Mouse (Mus musculus): ENCODE results near the gene 4930512M02Rik. TPM values are rescaled to one million over a fixed set of nuclear protein-coding genes. Genes with fewer than 3 reads are reported as not detected.
"Not testable (repeated sequence)": the region's sequence is repeated elsewhere in the genome, so short reads cannot be mapped to it uniquely, and the experiment has no call there.

4930512M02Rik gene
- total RNA-seq (2014; fragmentation: Nextera tagmentation) (not detected in 2 replicates), total RNA-seq (2017) (not detected in 2 replicates)

GRCm38 (mm10) chr11:11627735-11628134 lies at the start of gene 4930512M02Rik:
Gene 4930512M02Rik (minus strand): TSS chr11:11627835.
- not testable (repeated sequence) for ATAC-seq (replicated peaks; ENCODE audit: low FRiP score, low TSS enrichment, poor library complexity, severe bottlenecking)

GRCm38 (mm10) chr11:11677165-11677564 lies 49.5 kb upstream of the 4930512M02Rik start:
- ATAC-seq (replicated peaks; ENCODE audit: low FRiP score, low TSS enrichment, poor library complexity, severe bottlenecking), result no peak

DNA sequence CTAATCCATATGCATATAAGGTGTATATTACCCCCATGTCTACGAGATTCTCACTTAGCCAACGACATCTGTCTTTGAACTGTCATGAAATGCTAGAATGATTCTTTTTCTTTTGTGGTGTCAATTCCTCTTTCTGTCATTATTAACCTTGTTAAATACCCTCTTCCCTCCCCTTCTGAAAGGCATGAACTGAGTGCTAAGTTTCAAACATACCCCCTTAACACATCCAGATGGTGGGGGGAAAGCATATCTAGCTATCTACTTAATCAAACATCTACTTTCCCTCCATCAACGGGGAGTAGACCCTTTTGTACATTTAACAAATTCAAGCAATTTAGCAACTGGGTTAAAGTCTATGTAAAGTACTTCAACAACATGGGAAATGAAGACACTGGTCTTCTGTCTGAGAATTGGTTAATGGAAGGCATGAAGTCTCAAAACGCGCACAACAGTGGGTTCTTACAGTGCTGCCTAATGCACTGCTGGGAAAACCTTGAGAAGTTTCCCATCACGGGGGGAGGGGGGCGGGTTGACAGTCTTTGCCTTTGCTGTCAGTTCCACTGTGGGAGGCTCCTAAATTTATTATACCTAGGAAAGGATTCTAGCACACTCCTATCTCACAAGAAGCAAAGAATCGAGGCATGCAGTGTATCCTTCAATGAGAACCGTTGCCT lies 48.6 kb upstream of the 4930512M02Rik start:
- ATAC-seq (replicated peaks; ENCODE audit: low FRiP score, low TSS enrichment, poor library complexity, severe bottlenecking), result no peak

DNA sequence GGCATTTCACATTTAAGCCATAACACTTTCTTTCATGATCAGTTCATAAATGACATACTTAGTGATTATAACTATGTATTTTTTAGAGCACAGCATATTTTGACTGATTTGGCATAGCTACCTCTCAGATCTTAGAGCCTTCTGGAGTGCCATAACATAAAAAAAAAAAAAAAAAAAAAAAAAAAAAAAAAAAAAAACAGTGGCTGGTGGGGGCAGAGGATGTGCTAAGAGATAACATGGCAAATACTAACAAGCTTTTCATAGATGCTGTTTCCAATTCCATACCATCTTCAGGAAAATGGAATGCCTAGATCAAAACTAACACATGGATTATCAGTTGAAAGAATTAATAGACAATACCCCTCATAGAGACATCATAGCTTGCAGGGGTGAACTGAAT lies 47.4 kb upstream of the 4930512M02Rik start:
- ATAC-seq (replicated peaks; ENCODE audit: low FRiP score, low TSS enrichment, poor library complexity, severe bottlenecking), result no peak

- ATAC-seq (replicated peaks; ENCODE audit: low FRiP score, low TSS enrichment, poor library complexity, severe bottlenecking), result no peak
Measured at GRCm38 (mm10) chr11:11672974-11673373, 45.3 kb upstream of the 4930512M02Rik start.

DNA sequence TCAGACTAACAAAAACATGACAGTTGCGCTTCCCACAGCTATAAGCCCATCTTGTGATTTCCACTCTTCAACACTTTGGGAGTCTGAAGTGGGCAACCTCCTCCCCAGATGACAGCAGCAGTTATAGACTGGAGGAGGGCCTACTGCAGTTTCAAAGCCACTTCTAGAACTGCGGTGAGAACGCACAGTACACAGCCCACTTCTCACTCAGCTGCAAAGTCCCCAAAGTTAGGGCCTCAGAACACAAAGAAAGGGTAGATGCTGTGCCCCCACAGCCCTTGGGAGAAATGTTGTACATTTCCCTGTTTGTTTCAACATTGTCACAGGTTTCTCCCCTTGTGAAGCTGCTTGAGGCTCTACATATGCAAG lies 40.3 kb upstream of the 4930512M02Rik start:
- ATAC-seq (replicated peaks; ENCODE audit: low FRiP score, low TSS enrichment, poor library complexity, severe bottlenecking), result no peak

DNA sequence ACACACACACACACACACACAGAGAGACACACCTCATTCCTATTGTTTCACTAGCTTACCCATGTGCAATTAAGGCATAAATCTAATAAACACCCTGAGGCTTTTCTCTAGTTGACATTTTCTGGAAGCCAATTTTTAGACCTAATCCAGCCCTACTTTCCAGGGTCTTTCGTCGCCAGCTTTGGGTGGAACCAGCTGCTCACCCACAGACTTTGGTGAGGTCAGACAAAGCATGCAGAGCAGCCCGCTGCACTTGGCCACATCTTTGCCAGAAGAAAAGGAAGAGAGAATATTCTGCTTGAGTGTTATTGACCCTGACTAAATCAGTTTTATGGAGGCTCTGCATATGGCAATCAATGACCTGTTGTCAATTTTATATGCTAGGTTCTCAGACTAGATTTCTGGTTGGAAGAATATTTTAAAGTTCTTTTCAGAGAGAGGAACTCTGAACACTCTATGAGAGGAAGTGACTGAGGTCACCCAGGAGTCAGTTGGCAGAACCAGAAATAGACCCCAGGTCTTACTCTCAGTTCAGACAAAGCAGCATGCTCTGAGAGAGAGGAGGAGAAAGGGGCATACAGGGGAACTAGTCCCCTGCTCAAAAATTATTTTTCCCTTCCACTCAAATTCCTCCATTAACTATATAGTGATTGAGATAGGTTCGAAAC lies 39.8 kb upstream of the 4930512M02Rik start:
- no peak for ATAC-seq (replicated peaks; ENCODE audit: low FRiP score, low TSS enrichment, poor library complexity, severe bottlenecking)

DNA sequence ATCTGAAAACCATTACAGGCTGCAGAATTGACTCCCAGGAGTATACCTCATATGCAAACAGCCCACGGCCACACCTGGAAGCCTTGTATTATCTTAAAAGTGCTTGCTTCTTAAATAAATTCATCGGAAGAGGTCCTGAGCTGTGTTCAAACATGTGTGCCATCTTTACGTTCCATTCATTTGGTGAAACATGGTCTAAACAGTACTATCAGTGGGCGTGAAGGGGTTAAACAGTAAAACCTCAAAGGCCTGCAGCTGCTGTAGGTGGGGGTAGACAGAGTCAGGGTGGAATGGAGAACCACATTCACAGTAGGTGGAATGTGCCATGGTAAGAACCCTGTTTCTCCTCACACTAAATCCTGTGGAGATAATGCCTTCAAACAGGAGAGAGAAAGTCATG lies 33.0 kb upstream of the 4930512M02Rik start:
- ATAC-seq (replicated peaks; ENCODE audit: low FRiP score, low TSS enrichment, poor library complexity, severe bottlenecking), result no peak

DNA sequence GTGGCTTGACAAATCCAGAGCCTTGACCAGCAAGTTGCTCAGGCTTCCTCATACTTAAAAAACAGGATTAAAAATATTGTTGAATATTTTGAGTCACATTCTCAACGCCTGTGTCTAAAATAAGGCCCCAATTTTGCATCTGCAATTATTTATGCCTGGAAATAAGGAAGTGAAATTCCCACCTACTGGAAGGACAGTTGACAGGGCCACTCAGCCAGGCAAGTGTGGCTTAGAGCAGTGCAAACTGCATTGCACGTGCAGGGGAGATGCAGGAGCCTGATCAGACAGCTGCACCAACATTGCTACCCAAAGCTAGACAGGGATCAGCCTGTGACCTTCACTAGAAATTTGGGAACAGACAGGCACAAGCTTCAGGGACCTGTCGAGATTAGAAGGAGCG lies 31.2 kb upstream of the 4930512M02Rik start:
- no peak for ATAC-seq (replicated peaks; ENCODE audit: low FRiP score, low TSS enrichment, poor library complexity, severe bottlenecking)

- peak; percentile 34 for ATAC-seq (replicated peaks; ENCODE audit: low FRiP score, low TSS enrichment, poor library complexity, severe bottlenecking)
Measured at GRCm38 (mm10) chr11:11657634-11658033, 30.0 kb upstream of the 4930512M02Rik start.

GRCm38 (mm10) chr11:11656995-11657530 lies 29.4 kb upstream of the 4930512M02Rik start:
- ATAC-seq (replicated peaks; ENCODE audit: low FRiP score, low TSS enrichment, poor library complexity, severe bottlenecking), result peak; percentile 92

DNA sequence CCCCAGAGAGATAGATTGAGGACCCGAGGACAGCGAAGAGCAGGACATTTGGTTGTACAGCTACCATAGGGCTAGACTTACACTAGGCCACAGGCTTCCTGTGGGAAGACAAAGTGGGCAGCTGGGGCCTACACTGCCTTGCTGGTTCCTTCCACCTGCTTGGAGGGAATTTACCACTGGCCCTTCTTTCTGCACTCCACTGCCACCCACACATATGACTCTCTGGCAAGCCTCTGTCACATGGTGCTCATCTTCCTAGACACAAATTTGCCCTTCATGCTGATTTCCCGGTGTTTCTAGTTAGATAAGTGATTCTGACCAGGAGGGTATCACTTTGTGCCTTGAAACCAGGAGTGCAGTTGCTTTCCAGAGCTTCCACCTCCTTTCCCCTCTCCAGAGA lies 28.8 kb upstream of the 4930512M02Rik start:
- ATAC-seq (replicated peaks; ENCODE audit: low FRiP score, low TSS enrichment, poor library complexity, severe bottlenecking), result 0 out of 2 replicates have a peak, but pooled peaks have one; percentile 10

DNA sequence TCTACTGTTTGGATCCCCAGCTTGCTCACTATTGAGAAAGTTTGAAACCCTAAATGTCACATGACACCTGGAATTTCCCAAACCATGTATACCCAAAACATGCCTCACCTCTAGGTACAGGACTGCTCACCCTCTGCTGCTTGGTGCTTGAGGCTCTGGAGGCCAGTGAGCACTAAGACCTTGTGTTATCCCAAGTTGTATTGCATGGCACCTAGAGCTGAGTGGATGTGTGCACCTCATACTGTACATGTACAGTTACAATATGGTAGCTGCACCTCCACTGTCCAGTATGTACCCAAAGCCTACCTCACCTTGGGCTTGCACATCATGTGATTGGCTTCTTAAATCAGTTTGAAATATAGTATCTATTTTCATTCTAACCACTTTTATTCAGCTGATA lies 16.7 kb upstream of the 4930512M02Rik start:
- ATAC-seq (replicated peaks; ENCODE audit: low FRiP score, low TSS enrichment, poor library complexity, severe bottlenecking), result no peak

DNA sequence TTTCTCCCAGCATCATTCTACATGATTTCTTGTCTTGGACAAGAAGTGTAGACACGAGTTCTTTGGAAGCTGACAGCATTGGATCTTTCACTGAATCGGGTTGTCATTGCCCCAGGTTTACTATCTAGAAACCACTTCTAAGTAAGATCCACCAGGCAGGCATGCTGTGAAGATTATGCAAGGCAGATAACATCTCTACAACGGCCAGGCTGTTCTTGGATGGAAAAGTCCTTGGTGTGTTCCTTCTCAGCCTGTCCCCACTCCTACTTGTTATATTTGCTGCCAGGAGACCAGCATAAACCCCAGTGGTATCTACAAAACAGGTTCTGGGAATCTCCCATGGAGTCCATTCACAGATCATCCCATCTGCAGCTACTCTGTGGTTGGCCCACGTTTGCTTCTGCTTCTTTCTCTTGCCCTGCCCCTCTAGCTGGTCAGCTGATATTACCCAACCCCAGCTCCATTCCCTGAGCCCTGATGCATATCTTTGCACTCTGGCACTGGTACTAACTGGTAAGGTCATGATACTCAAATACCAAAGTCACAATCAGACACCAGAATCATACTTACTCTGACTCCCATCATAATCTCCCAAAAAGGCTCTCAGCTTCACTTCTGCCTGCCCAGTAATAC lies 3.4 kb downstream of the 4930512M02Rik start:
- peak; percentile 74 for ATAC-seq (replicated peaks; ENCODE audit: low FRiP score, low TSS enrichment, poor library complexity, severe bottlenecking)

DNA sequence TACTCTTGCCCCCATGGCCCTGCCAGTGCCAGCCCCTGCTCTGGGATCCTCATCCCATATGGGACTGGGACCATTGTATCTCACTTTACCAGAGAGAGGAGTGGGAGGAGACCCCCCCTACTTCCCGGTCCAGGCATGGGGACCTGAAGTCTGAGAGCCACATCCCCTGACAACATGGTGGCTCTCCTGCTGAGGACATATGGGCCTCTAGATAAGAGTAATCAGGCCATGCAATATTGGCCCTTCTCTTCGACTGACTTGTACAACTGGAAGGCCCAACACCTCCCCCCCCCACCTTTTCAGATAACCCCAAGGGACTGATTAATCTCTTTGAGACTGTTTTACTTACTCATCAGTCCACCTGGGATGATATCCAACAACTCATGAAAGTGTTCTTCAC lies 18.4 kb downstream of the 4930512M02Rik start:
- ATAC-seq (replicated peaks; ENCODE audit: low FRiP score, low TSS enrichment, poor library complexity, severe bottlenecking), result peak; percentile 71

DNA sequence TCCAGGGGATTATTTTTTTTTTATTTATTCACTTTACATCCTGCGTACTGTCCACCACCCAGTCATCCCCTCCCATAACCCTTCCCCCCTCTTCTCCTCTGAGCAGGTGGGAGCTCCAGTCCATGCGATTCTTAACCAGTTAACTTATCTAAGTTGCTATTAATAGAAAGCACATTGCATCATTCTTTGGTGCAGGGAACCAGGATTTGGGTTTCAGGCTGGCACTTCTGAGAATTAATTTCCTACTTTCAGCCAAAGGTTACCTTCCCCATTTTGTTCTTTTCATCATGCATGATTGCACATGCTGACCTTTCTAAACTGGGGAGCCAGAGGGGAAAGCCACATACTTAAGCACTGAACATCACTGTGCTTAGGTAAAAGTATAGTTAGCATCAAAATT lies 40.3 kb downstream of the 4930512M02Rik start:
- no peak for ATAC-seq (replicated peaks; ENCODE audit: low FRiP score, low TSS enrichment, poor library complexity, severe bottlenecking)

- no peak for ATAC-seq (replicated peaks; ENCODE audit: low FRiP score, low TSS enrichment, poor library complexity, severe bottlenecking)
Measured at GRCm38 (mm10) chr11:11586423-11586822, 41.2 kb downstream of the 4930512M02Rik start.

DNA sequence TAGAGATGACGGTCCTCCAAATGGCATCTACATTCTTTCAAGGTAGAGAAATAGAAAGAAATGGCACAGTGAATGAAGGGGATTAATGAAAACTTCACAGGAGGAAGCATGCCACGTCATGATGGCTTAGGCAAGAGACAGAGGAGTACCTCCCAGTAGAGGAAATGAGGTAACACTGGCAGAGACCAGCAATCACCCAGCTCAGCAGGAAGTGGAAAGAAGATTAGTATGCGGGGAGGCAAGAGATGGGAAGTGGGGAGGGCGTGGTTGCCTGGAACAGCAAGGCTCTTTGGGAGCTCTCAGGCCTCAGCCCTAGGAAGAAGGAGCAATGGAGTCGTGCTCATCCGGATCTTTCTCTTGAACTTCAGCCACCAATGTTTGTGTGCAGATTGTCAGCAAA lies 53.9 kb downstream of the 4930512M02Rik start:
- ATAC-seq (replicated peaks; ENCODE audit: low FRiP score, low TSS enrichment, poor library complexity, severe bottlenecking), result no peak

- ATAC-seq (replicated peaks; ENCODE audit: low FRiP score, low TSS enrichment, poor library complexity, severe bottlenecking), result peak; percentile 62
Measured at GRCm38 (mm10) chr11:11570747-11571146, 56.9 kb downstream of the 4930512M02Rik start.

GRCm38 (mm10) chr11:11569466-11570132 lies 58.0 kb downstream of the 4930512M02Rik start:
- peak; percentile 52 for ATAC-seq (replicated peaks; ENCODE audit: low FRiP score, low TSS enrichment, poor library complexity, severe bottlenecking)

Data from megakaryocyte-erythroid progenitor cell, adult 5-6 weeks (primary cell).